Mouse (Mus musculus): ENCODE data around the gene Ergic3. TPM values are rescaled to one million over a fixed set of nuclear protein-coding genes. Genes with fewer than 3 reads are reported as not detected.
A peak's percentile ranks its signal among the peaks of the same experiment; 100 is the strongest.

The Ergic3 gene
- polyA plus RNA-seq, 1 experiment = 317 TPM

- DNase-seq (ENCODE audit: extremely low spot score in 1 of 2, low spot score in 1 of 2) = peak in 1 of 2 experiments; percentile 70
Measured at GRCm38 (mm10) chr2:156065099-156066041, 57.5 kb downstream of the Ergic3 start, which contains the start of gene Spag4. Spag4 (plus strand) TSS chr2:156065175.

DNA sequence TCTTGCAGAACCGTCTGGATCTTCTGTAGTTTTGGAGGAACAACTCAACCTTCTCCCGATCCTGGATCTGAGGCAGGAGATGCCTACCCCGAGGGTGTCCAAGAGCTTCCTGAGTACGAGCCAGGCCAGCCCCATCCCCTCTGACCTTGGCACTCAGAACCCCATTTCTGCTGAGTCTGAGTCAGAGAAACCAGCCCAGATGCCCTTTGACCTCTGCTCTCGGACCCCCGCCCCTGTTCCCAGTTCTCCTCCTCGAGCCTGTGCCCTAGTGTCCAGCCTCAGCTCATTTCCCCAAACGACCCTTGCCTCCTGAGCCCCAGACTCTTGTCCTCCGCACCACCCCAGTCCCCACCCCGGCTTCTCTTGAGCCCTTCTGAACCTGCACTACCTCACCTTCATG, 58.3 kb downstream of the Ergic3 start:
- no peak for DNase-seq (ENCODE audit: extremely low spot score in 1 of 2, low spot score in 1 of 2)

Other genes starting within 250 kb of the Ergic3 start
- 36.1 and 39.7 TPM in 2 replicates for gene Mmp24, start 232.7 kb upstream of the Ergic3 start, polyA plus RNA-seq (2012; rRNA removed)
- 81.7 and 83.7 TPM in 2 replicates for gene BC029722, start 188.6 kb upstream of the Ergic3 start, polyA plus RNA-seq (2012; rRNA removed)
- 69.1 and 75.1 TPM in 2 replicates for gene Eif6, start 181.1 kb upstream of the Ergic3 start, polyA plus RNA-seq (2012; rRNA removed)
- not detected in 2 replicates for gene Fam83c, start 173.2 kb upstream of the Ergic3 start, polyA plus RNA-seq (2012; rRNA removed)
- gene Uqcc1, start 77.7 kb upstream of the Ergic3 start, polyA plus RNA-seq (2012; rRNA removed) = 58.4 and 65.8 TPM in 2 replicates
- gene Gm15557, start 67.3 kb upstream of the Ergic3 start, polyA plus RNA-seq (2012; rRNA removed) = not detected in 2 replicates
- 0.08 and 0.24 TPM in 2 replicates for gene Gdf5, start 62.7 kb upstream of the Ergic3 start, polyA plus RNA-seq (2012; rRNA removed)
- gene Cep250, start 51.6 kb upstream of the Ergic3 start, polyA plus RNA-seq (2012; rRNA removed) = 18.1 and 18.4 TPM in 2 replicates
- 3.3 and 4.6 TPM in 2 replicates for gene 6430550D23Rik, start 68 bp upstream of the Ergic3 start, polyA plus RNA-seq (2012; rRNA removed)
- gene Fer1l4, start 44.9 kb downstream of the Ergic3 start, polyA plus RNA-seq (2012; rRNA removed) = 0.08 TPM in 2 replicates
- 4.9 and 5.6 TPM in 2 replicates for gene Spag4, start 57.1 kb downstream of the Ergic3 start, polyA plus RNA-seq (2012; rRNA removed)
- 54.7 and 55.7 TPM in 2 replicates for gene Cpne1, start 103.9 kb downstream of the Ergic3 start, polyA plus RNA-seq (2012; rRNA removed)
- 11.2 and 11.6 TPM in 2 replicates for gene Rbm12, start 103.9 kb downstream of the Ergic3 start, polyA plus RNA-seq (2012; rRNA removed)
- gene Gm28036, start 119.0 kb downstream of the Ergic3 start, polyA plus RNA-seq (2012; rRNA removed) = 4.3 and 5.5 TPM in 2 replicates
- 272 and 376 TPM in 2 replicates for gene Romo1, start 136.0 kb downstream of the Ergic3 start, polyA plus RNA-seq (2012; rRNA removed)
- gene Nfs1, start 136.1 kb downstream of the Ergic3 start, polyA plus RNA-seq (2012; rRNA removed) = 55.0 and 56.2 TPM in 2 replicates
- 169 and 203 TPM in 2 replicates for gene Rbm39, start 172.2 kb downstream of the Ergic3 start, polyA plus RNA-seq (2012; rRNA removed)
- gene Phf20, start 188.4 kb downstream of the Ergic3 start, polyA plus RNA-seq (2012; rRNA removed) = 29.7 and 34.2 TPM in 2 replicates